Mouse (Mus musculus) stomach, postnatal 0 days (tissue): ENCODE data around the gene Med7.

Source experiments
- CTCF ChIP-seq: IDR thresholded peaks from 2 replicates; pipeline ENCODE4 v1.5.1; 2016; ENCODE audit warnings: antibody characterized with exemption, low read depth, mild to moderate bottlenecking, moderate library complexity
- EP300 ChIP-seq: optimal IDR thresholded peaks from 2 replicates; pipeline ENCODE3; 2016; ENCODE audit warnings: antibody characterized with exemption

- no peak for TF ChIP-seq EP300
- no peak for TF ChIP-seq CTCF
Observed at GRCm38 (mm10) chr11:46418438-46418837, 18.3 kb upstream of the Med7 start.
